Mouse (Mus musculus): ENCODE results near the gene Nkx1-1. TPM values are rescaled to one million over a fixed set of nuclear protein-coding genes. Genes with fewer than 3 reads are reported as not detected.

The Nkx1-1 gene
- total RNA-seq (2021), result not detected
- long read RNA-seq, experiment 1, result 0 reads
- long read RNA-seq, experiment 2, result 0 reads

DNA sequence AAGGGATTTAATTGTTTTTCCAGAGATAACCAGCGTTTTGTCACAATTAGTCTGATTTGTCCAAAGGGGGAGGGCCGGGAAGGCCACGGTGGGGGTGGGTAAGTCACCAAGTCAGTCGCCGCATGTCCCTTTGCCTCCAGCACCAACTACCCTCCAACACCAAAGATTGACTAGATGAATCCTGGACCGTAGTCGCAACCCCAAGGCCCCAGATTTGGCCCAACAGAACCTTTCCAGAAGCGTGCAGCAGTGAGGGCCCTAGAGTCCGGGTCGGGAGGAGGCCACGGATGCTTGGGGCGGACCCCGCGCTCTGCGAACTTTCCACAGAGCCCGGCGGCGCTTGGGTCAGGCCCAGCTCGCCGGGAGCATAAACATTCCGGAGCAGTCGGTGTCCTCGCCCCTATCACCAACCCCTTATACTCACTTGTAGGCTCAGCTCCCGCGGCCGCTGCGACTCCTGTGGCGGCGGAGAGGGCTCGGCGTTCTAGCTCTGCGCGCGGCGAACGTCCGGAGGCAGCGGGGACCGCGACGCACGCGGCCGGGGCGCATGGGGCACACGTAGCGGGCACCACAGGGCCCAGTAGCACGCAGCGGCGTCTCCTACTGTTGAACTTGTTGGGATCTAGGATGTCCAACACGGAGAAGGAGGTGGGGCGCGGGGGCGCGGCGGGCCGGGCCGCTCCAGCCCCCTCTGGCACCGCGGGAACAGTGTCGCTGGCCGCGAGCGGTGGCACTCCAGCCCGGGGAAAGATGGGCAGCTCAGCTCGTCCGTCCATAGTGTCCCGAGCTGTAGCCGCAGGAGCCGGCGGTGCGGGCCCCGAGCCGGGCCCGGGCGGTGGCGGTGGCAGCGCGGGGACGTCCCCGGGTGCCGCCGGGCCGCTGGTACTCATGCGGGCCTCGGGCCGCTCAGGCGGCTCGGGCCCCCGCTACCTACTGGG is at the start of gene Nkx1-1:
TSS of gene Nkx1-1 (minus strand) at position 776 of the 938 bp plus-strand sequence.
- DNase-seq (ENCODE audit: low spot score in 2 of 2), result peak in 1 of 2 experiments; percentile 19

- no peak for DNase-seq (ENCODE audit: low spot score in 2 of 2)
Observed at GRCm38 (mm10) chr5:33481318-33481685, 47.5 kb upstream of the Nkx1-1 start.

- DNase-seq (ENCODE audit: low spot score in 2 of 2), result no peak
Observed at GRCm38 (mm10) chr5:33480582-33481317, 47.0 kb upstream of the Nkx1-1 start.

- no peak for DNase-seq (ENCODE audit: low spot score in 2 of 2)
Observed at GRCm38 (mm10) chr5:33465464-33465863, 31.7 kb upstream of the Nkx1-1 start.

- no peak for DNase-seq (ENCODE audit: low spot score in 2 of 2)
Observed at GRCm38 (mm10) chr5:33464390-33464789, 30.6 kb upstream of the Nkx1-1 start.

- DNase-seq (ENCODE audit: low spot score in 2 of 2), result no peak
Observed at GRCm38 (mm10) chr5:33459111-33459510, 25.3 kb upstream of the Nkx1-1 start.

DNA sequence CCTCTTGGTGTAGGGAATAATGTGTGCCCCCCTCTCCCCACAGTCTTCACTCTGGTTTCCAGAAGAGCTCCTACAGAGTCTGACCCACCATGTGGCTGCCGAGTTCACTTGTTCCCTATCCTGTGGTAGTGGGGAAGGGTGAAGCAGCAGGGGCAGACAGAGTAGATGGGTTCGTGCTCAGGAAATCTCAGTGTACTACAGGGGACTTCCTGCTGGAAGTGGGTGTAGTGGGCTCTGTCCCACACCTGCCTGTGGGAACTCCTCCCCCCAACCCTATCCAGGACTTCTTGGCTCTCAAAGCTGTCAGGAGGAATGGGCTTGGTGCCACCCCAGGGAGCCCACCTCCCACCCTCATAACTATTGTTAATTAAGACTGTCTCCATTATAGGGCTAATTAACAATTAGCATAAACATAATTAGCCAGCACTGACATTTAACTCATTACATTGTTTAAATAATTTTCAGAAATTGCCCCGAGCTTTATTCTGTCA is 24.4 kb upstream of the Nkx1-1 start:
- no peak for DNase-seq (ENCODE audit: low spot score in 2 of 2)

GRCm38 (mm10) chr5:33455737-33456136 is 22.0 kb upstream of the Nkx1-1 start:
- DNase-seq (ENCODE audit: low spot score in 2 of 2), result no peak

- DNase-seq (ENCODE audit: low spot score in 2 of 2), result no peak
Observed at GRCm38 (mm10) chr5:33443794-33444193, 10.0 kb upstream of the Nkx1-1 start.

DNA sequence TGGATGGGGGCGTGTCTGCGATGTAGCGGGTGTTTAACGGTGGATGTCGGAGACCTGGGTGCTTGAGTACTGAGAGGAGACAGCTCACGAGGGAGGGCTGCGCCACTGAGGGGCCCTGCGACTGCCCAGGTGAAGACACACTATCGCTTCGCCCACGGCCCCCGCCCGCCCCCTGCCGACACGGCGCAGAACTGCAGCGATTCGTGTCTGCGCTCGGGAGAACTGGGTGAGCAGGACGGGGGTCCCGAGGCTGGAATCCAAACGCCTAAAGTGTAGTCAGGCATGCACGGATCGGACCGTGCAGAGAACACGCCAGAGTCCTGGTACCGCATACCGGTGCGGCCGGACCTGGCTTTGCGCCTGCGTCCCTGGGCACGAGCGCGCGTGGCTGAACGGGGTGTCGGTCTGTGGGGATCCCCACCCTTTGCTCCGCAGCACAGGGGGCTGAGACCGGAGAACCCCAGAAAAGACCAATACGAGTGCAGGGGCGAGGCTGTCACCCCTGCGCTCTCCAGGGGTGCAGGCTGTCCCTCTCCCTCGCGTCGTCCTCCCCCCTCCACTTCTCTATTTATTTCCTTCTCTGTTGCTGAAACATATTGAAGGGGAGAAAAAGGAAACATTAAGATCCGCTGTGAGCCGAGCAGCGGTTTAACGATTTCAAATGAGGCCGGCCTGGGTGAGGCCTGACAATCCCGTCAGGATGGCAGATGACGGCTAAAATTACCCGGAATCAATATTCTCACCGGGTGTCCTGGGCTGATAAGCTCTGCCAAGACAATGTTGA is 9.3 kb upstream of the Nkx1-1 start:
- peak; percentile 41 to 54 for DNase-seq (ENCODE audit: low spot score in 2 of 2)

DNA sequence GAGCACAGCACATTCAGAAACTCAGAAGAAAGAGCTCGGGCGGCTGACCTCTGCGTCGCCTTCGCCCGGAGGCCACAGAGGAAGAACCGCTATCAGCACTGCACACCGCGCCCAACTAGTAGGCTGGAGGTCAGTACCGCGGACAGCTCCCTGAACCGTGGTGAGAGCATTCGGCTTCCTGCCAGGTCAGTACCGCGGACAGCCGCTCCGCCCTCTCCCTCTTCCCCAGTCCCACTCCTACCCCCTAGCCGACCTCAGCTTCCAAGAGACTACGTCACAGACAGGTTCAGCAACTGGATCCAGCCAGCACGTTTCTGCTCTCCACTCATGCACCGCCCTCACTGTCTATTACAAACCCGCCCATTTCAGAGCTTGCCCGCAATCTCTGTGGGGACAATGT is 4.4 kb upstream of the Nkx1-1 start:
- DNase-seq (ENCODE audit: low spot score in 2 of 2), result peak; percentile 94

GRCm38 (mm10) chr5:33435941-33436340 is 2.2 kb upstream of the Nkx1-1 start:
- DNase-seq (ENCODE audit: low spot score in 2 of 2), result peak in 1 of 2 experiments; percentile 3

DNA sequence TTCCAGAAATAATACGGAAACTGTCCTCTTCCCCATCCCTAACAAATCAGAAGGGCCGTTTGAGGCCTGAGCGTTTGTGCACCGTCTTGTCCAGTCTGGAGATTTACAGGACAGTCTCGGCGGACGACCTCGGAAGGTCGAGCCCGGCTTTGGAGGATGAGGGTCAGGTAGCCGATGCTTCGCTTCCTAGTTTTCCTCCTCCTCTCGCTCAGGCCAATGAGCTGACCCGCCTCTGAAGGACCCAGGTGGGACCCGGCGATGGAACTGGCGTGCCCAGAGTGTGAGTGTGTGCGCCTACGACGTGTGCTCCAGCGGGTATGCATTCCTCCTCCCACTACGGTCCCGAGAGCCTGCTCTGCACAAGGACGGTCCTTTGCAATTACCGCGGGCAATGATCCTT is 1.4 kb upstream of the Nkx1-1 start:
- peak in 1 of 2 experiments; percentile 12 for DNase-seq (ENCODE audit: low spot score in 2 of 2)

GRCm38 (mm10) chr5:33434141-33434780 is 485 bp upstream of the Nkx1-1 start:
- peak in 1 of 2 experiments; percentile 15 for DNase-seq (ENCODE audit: low spot score in 2 of 2)

DNA sequence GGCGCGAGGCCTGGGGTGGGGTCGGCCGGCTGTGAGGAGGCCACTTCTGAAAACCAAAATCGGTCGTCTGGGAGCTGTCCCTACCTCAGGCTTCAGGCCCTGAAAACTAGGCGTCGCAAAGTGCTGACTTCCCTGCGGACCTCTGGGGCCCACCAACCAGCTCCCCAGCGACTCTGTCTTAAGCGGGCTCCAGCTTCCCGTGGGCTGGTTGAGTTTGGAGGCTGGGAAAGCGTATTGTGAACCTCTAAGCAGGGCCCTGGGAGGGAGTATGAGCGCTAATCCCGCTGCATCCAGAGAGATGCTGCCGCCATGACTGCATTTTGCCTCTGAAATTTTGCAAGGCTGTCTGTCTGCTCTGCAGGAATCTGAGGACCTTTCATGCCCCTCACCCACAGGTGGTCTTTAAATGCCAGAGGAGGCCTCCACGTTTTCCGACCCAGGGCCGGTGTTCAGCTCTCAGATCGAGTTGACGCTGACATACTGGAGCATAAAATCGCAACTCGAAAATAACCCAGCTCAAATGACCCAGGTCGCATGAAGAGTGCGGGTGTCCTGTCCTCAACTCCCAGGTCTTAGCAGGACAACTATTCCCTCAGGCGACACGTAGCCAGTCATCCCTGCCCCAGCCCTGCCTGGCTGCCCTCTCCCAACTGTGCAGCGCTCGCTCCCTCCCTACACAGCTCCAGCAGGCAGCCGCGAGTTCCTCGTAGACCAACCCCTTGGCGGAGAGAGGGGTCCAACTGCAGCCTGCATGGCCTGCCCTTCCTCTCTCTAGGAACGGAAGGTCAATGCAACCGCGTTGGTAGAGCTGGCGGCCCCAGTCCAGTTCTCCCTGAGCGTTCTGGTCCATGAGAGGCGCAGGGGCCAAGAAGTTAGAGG is 1.5 kb downstream of the Nkx1-1 start:
- peak in 1 of 2 experiments; percentile 17 for DNase-seq (ENCODE audit: low spot score in 2 of 2)

- DNase-seq (ENCODE audit: low spot score in 2 of 2), result peak in 1 of 2 experiments; percentile 14
Observed at GRCm38 (mm10) chr5:33431173-33432005, 2.4 kb downstream of the Nkx1-1 start.

GRCm38 (mm10) chr5:33430511-33431172 is 3.1 kb downstream of the Nkx1-1 start:
- peak in 1 of 2 experiments; percentile 17 for DNase-seq (ENCODE audit: low spot score in 2 of 2)

DNA sequence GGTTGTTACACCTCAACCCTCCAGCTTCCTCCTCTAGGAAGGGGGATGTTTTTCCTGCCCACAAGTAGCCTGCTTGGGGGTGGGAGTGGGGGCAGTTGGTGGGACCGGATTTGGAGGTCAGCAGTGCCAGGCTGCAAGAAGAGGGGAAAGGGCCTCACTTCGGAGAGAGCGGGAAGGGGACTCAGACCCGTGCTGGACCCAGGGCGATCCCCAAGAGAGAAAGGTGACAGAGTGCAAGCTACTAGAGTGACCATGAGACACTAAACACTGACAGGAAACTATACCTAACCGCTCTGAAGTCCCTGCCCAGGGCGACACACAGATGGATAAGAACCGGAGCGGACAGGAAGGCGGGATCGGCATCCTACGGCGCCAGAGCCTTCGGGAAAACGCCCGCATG is 3.7 kb downstream of the Nkx1-1 start:
- DNase-seq (ENCODE audit: low spot score in 2 of 2), result peak in 1 of 2 experiments; percentile 11

All from adrenal gland, adult 18-20 months (tissue).